Mouse (Mus musculus) limb, embryonic 11.5 days (tissue): ENCODE measurements around the gene Tent2. TPM values are rescaled to one million over a fixed set of nuclear protein-coding genes. Genes with fewer than 3 reads are reported as not detected.
A peak's percentile ranks its signal among the peaks of the same experiment; 100 is the strongest.

ENCODE experiments used
- ATAC-seq: fragments of 200-750 bp; cut with Nextera tagmentation; 2 replicates; pipeline ENCODE4 v1.8.0; 2017; ENCODE audit warnings: low read depth; ENCODE audit not compliant: insufficient number of reproducible peaks, low FRiP score, low TSS enrichment
- DNase-seq: peaks from one replicate; pipeline ENCODE4 v3.0.0-alpha.2; 2015; ENCODE audit warnings: low spot score
- H3K27ac ChIP-seq: fragments of 300-500 bp; sonication (generic); replicated peaks from 2 replicates; pipeline ENCODE4 v1.5.1; 2014; ENCODE audit warnings: low read depth, mild to moderate bottlenecking, low read length
- H3K27me3 ChIP-seq: fragments of 300-500 bp; sonication (generic); 2 replicates; pipeline ENCODE4 v1.6.1; 2014; ENCODE audit warnings: mild to moderate bottlenecking, low read length, mixed read lengths; ENCODE audit not compliant: control insufficient read depth, insufficient read depth
- H3K36me3 ChIP-seq: fragments of 300-500 bp; sonication (generic); 2 replicates; pipeline ENCODE4 v1.6.1; 2014; ENCODE audit warnings: mild to moderate bottlenecking, low read length, moderate library complexity, mixed read lengths; ENCODE audit not compliant: control insufficient read depth, insufficient read depth
- H3K4me1 ChIP-seq: fragments of 300-500 bp; sonication (generic); 2 replicates; pipeline ENCODE4 v1.6.1; 2014; ENCODE audit warnings: low read length, mixed read lengths; ENCODE audit not compliant: control insufficient read depth, insufficient read depth
- H3K4me2 ChIP-seq: fragments of 300-500 bp; sonication (generic); 2 replicates; pipeline ENCODE4 v1.6.1; 2014; ENCODE audit warnings: low read depth, mild to moderate bottlenecking, moderate library complexity; ENCODE audit not compliant: severe bottlenecking
- H3K4me3 ChIP-seq: fragments of 300-500 bp; sonication (generic); 2 replicates; pipeline ENCODE4 v1.5.1; 2014; ENCODE audit warnings: low read depth, low read length
- H3K9ac ChIP-seq: fragments of 300-500 bp; sonication (generic); 2 replicates; pipeline ENCODE4 v1.6.1; 2014; ENCODE audit warnings: mild to moderate bottlenecking, low read length
- H3K9me3 ChIP-seq: fragments of 300-500 bp; sonication (generic); 2 replicates; pipeline ENCODE4 v1.6.1; 2016; ENCODE audit warnings: low read length; ENCODE audit not compliant: control insufficient read depth
- WGBS: fragments of 180-500 bp; shearing (Covaris S2); extraction: QIAGEN DNeasy Blood & Tissue Kit; methylation state at CpG from one replicate; pipeline ENCODE4 v1.1.7; 2014; 5-methylcytosine and 5-hydroxymethylcytosine counted together
- polyA plus RNA-seq: library from polyadenylated mRNA; unstranded; fragments of >200 nt; fragmentation: Nextera tagmentation; extraction: Ambion mirVana; gene quantifications from 2 replicates; pipeline ENCODE4 v1.2.1, GENCODE M21; 2014

Tent2 gene
- polyA plus RNA-seq, 1 experiment from 2014 or later, result 90.3 TPM

GRCm38 (mm10) chr13:93162456-93162855, 29.7 kb downstream of the Tent2 start:
- ATAC-seq (no peak), DNase-seq (no peak)
- no peaks in the 10 kb centered on the region for H3K9me3 ChIP-seq
- no peak overlapping the region for H3K9ac ChIP-seq
- H3K4me3 ChIP-seq, result no peak overlapping the region
- H3K27ac ChIP-seq, result no peak overlapping the region
- no peaks in the 10 kb centered on the region for H3K4me1 ChIP-seq
- no peak overlapping the region for H3K4me2 ChIP-seq
- H3K36me3 ChIP-seq, result peaks cover 9% of the 10 kb centered on the region
- no peaks in the 10 kb centered on the region for H3K27me3 ChIP-seq

- Histone ChIP-seq H3K9me3 (no peaks in the 10 kb centered on the region), H3K4me3 (no peak overlapping the region), H3K36me3 (peaks cover 5% of the 10 kb centered on the region), H3K27ac (no peak overlapping the region), H3K4me1 (no peaks in the 10 kb centered on the region), H3K4me2 (no peak overlapping the region), H3K27me3 (no peaks in the 10 kb centered on the region), H3K9ac (no peak overlapping the region)
- no peak for DNase-seq
- no peak for ATAC-seq
- 95% methylated on average over 6 of the region's 6 CpGs for WGBS
These were observed 33.9 kb downstream of the Tent2 start for GRCm38 (mm10) chr13:93158261-93158660.

- Histone ChIP-seq H3K4me1 (no peaks in the 10 kb centered on the region), H3K9me3 (no peaks in the 10 kb centered on the region), H3K27me3 (no peaks in the 10 kb centered on the region), H3K4me2 (no peak overlapping the region), H3K9ac (no peak overlapping the region), H3K27ac (no peak overlapping the region), H3K36me3 (peaks cover under 1% of the 10 kb centered on the region; the same call in 1 of the 2 replicates), H3K4me3 (no peak overlapping the region)
- ATAC-seq (no peak), DNase-seq (no peak)
- WGBS, result 93% methylated on average over 1 of the region's 1 CpGs
These were observed 38.9 kb downstream of the Tent2 start for GRCm38 (mm10) chr13:93153280-93153679.

GRCm38 (mm10) chr13:93144336-93145167, 47.6 kb downstream of the Tent2 start, which contains the start of gene Cmya5:
TSS of gene Cmya5 (minus strand) at chr13:93144724.
- no peak within 1 kb of the TSS for H3K27ac ChIP-seq
- no peaks in the 10 kb centered on the region for H3K27me3 ChIP-seq
- H3K9me3 ChIP-seq, result no peaks in the 10 kb centered on the region
- peak; percentile 89 for ATAC-seq
- peak; percentile 75 for DNase-seq
- no peaks in the 10 kb centered on the region for H3K4me1 ChIP-seq
- H3K4me3 ChIP-seq, result peak within 1 kb of the TSS; percentile 42
- peak within 1 kb of the TSS; percentile 91 for H3K4me2 ChIP-seq
- 0 out of 2 replicates have a peak, but pooled peaks cover 2% of the 10 kb centered on the region for H3K36me3 ChIP-seq
- peak within 1 kb of the TSS; percentile 78 for H3K9ac ChIP-seq
- WGBS, result 1% methylated on average over 44 of the region's 45 CpGs

GRCm38 (mm10) chr13:93143819-93144283, 48.3 kb downstream of the Tent2 start:
- ATAC-seq, result peak; percentile 46; the same call in 1 of the 2 replicates
- WGBS, result 24% methylated on average over 11 of the region's 11 CpGs
- Histone ChIP-seq H3K9me3 (no peaks in the 10 kb centered on the region), H3K27ac (no peak overlapping the region), H3K4me2 (peak overlapping the region; percentile 91), H3K27me3 (no peaks in the 10 kb centered on the region), H3K36me3 (0 out of 2 replicates have a peak, but pooled peaks cover 2% of the 10 kb centered on the region), H3K9ac (peak overlapping the region; percentile 78; the same call in 1 of the 2 replicates), H3K4me3 (peak overlapping the region; percentile 42), H3K4me1 (no peaks in the 10 kb centered on the region)
- no peak for DNase-seq

- WGBS, result 93% methylated on average over 6 of the region's 6 CpGs
- no peak overlapping the region for H3K27ac ChIP-seq
- DNase-seq, result no peak
These were observed 51.0 kb downstream of the Tent2 start for GRCm38 (mm10) chr13:93141184-93141583.

GRCm38 (mm10) chr13:93138059-93138458, 54.1 kb downstream of the Tent2 start:
- WGBS, result 30% methylated on average over 1 of the region's 1 CpGs
- Histone ChIP-seq H3K9ac (no peak overlapping the region), H3K36me3 (no peaks in the 10 kb centered on the region), H3K9me3 (no peaks in the 10 kb centered on the region), H3K4me1 (no peaks in the 10 kb centered on the region), H3K27ac (no peak overlapping the region), H3K27me3 (no peaks in the 10 kb centered on the region), H3K4me3 (no peak overlapping the region), H3K4me2 (no peak overlapping the region)
- no peak for DNase-seq
- no peak for ATAC-seq

More at GRCm38 (mm10) chr13:93141184-93141583, 51.0 kb downstream of the Tent2 start:
- H3K4me1 ChIP-seq, result no peaks in the 10 kb centered on the region
- no peaks in the 10 kb centered on the region for H3K36me3 ChIP-seq
- H3K4me3 ChIP-seq, result no peak overlapping the region
- H3K9ac ChIP-seq, result no peak overlapping the region
- ATAC-seq, result no peak
- no peak overlapping the region for H3K4me2 ChIP-seq
- no peaks in the 10 kb centered on the region for H3K9me3 ChIP-seq
- no peaks in the 10 kb centered on the region for H3K27me3 ChIP-seq

GRCm38 (mm10) chr13:93137098-93137497, 55.1 kb downstream of the Tent2 start:
- H3K4me2 ChIP-seq, result no peak overlapping the region
- no peak overlapping the region for H3K27ac ChIP-seq
- ATAC-seq, result no peak
- no peaks in the 10 kb centered on the region for H3K4me1 ChIP-seq
- H3K27me3 ChIP-seq, result no peaks in the 10 kb centered on the region
- H3K9me3 ChIP-seq, result no peaks in the 10 kb centered on the region
- H3K4me3 ChIP-seq, result no peak overlapping the region
- 84% methylated on average over 7 of the region's 7 CpGs for WGBS
- no peak overlapping the region for H3K9ac ChIP-seq
- H3K36me3 ChIP-seq, result no peaks in the 10 kb centered on the region
- DNase-seq, result no peak
